Mouse (Mus musculus): ENCODE data around the gene Vstm2l.

The Vstm2l gene

DNA sequence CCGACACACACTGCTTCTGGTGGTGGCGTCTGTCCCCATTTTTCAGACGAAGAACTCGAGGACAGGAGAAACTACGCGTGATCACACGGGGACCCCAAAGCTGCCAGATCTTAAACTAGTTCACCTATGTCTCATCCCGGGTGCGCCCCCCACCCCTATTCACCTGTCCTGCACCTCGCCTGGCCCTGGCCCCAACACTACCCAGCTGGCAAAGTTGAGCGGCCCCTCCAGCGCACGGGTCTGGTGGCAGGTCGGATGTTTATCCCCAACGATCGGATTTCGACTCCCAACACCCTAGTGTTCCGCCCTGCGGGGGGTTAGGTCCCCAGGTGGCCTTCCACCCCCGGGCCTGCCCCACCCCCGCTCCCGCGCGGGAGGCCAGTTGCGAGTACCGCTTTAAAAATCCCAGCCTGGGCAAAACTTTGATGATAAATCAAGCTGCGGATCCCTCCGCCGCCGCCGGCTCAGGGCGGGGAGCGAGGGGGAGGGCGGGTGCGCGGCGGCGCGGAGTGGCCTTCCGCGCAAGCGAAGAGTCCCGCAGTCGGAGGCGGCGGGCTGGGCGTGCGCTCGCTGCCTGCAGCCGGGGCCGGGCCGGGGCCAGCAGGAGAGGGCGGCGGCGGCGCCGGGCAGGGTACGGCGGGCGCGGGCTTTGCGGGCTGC is at the start of gene Vstm2l:
TSS of gene Vstm2l (plus strand) at position 549 of the 660 bp plus-strand sequence.
- no peak for DNase-seq (ENCODE audit: low read depth, low spot score)

- no peak for DNase-seq (ENCODE audit: low read depth, low spot score)
Observed at GRCm38 (mm10) chr2:157867126-157867525, 47.3 kb upstream of the Vstm2l start.

- DNase-seq (ENCODE audit: low read depth, low spot score): no peak
Observed at GRCm38 (mm10) chr2:157870247-157870646, 44.2 kb upstream of the Vstm2l start.

- DNase-seq (ENCODE audit: low read depth, low spot score): no peak
Observed at GRCm38 (mm10) chr2:157873223-157873622, 41.2 kb upstream of the Vstm2l start.

DNA sequence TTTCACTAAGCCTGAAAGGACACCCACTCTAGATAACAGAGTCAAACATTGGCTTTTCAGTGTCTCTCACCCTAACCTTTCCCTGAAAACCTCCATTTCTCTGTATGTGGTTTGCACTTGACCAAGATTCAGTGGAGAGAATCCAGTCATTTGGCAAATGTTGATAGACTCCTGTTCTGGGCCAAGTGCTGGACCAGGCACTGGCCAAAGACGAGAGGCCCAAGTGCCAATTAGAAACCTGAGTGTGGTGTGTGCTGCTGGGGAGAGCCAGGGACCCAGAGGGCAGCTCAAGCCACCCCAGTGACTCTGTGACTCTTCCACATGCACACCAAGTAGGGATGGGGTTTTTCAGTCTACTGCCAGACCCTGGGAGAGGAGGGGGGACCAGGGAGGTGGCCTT is 40.8 kb upstream of the Vstm2l start:
- no peak for DNase-seq (ENCODE audit: low read depth, low spot score)

DNA sequence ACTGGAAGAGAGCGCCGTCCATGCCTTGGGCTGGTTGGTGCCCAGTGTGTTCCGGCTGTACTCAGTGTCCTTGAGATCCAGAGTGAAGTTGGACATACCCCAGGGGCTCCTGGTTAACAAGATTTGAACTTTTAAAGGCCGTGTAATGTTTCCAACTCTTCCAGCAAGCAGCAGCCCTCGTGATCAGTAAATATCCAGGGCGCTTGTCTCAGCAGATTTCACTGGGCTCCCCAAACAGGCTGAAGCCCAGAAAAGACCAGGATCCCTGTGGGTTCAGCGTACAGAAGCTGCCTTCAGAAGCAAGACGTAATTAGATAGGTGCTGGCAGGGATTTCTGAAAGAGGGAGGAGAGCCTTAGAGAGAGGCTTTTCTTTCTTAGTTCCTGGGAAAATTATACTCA is 39.3 kb upstream of the Vstm2l start:
- no peak for DNase-seq (ENCODE audit: low read depth, low spot score)

GRCm38 (mm10) chr2:157877394-157877793 is 37.1 kb upstream of the Vstm2l start:
- DNase-seq (ENCODE audit: low read depth, low spot score): no peak

DNA sequence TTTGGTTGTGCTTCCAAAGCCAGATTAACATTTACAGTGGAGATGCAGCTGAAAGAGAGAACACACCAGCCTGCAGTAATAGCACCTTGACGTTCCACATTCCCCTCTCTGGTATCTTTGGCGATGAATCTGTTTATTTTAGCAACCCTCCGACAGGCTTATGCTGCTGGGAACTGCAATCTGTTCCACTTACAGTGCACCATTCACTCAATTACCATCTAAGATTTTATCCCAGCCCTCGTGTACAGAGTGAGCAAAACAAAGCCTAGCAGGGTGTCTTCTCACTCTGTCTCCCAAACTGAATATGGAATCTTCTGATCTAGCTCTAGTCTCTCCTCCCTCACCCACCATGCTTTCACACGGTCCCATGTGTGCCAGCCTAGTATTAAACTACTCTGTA is 36.5 kb upstream of the Vstm2l start:
- DNase-seq (ENCODE audit: low read depth, low spot score): no peak

DNA sequence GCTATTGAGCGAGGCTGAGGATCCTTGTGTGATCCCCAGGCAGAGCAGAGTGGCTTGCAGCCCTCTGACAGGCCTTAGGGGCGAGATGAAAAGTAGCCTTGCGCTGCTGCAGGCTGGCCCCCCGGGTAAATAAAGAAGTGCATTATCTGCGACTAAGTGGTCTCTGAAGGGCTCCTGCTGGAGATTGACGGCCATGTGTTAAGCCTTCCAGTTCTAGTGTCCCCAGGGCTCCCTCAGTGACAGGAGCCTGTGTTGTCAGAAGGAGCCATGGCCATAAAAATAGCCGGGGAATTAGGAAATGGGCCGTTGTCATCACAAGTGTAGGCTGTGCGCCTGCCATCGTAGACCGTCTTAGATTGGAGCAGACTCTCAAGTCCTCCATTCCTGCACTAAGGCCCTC is 32.5 kb upstream of the Vstm2l start:
- DNase-seq (ENCODE audit: low read depth, low spot score): no peak

- DNase-seq (ENCODE audit: low read depth, low spot score): no peak
Observed at GRCm38 (mm10) chr2:157887275-157888025, 27.0 kb upstream of the Vstm2l start.

DNA sequence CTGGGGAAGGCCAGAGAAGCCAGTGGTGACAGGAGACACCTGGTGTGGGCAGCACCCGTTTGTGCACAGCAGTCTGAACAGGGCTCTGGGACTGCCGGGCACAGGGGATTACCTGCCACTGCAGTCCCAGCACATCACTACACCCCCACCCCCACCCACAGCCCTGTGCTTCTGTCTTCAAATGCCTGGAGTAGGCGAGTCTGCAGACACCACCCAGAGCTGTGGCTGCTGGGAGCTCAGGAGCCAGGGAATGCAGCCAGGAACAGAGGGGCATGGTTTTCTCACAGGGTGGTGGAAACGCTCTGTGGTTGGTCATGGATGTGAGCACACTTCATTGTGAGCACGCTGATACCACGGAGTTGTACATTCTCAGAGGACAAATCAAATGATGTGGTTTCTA is 23.3 kb upstream of the Vstm2l start:
- DNase-seq (ENCODE audit: low read depth, low spot score): no peak

DNA sequence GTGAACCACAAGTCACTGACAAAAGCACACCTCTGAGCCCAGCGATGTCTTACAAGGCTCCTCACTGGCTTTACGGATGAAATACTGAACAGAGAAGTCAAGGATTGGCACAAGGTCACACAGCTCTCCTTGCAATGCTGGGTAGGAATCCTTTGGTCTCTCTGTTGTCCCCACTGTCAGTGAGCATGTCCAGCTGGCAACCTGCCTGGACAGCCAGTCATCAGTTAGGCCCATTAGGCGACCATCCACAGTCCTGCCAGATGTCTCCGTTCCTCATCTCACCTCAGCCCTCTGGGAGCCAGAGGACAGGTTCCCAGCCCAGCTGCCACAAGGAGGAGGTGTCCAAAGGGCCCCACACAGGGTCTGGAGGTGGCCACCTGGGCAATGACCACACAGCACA is 17.3 kb upstream of the Vstm2l start:
- DNase-seq (ENCODE audit: low read depth, low spot score): no peak

DNA sequence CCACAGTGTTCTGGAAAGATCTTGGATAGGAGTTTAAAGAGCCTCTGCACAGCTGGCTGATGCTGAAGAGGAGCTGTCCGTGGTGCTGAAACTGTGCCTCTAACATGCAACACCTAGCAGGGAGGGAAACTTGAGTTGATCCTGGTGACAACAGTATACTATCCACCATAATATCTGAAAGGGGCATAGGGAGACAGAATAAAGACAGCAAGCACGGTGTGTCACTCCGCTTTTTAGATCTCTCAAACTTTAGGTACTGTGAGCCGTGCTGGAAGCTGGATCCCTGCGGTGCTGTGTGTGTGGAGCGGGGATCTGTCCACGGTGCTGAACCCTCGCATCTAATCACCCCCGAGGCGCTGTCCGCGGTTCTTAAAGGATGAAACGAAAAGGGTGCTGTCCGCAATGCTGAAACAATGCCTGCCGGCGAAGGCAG is 1.2 kb upstream of the Vstm2l start:
- peak; percentile 77 for DNase-seq (ENCODE audit: low read depth, low spot score)

GRCm38 (mm10) chr2:157913705-157914104 is 748 bp upstream of the Vstm2l start:
- no peak for DNase-seq (ENCODE audit: low read depth, low spot score)

DNA sequence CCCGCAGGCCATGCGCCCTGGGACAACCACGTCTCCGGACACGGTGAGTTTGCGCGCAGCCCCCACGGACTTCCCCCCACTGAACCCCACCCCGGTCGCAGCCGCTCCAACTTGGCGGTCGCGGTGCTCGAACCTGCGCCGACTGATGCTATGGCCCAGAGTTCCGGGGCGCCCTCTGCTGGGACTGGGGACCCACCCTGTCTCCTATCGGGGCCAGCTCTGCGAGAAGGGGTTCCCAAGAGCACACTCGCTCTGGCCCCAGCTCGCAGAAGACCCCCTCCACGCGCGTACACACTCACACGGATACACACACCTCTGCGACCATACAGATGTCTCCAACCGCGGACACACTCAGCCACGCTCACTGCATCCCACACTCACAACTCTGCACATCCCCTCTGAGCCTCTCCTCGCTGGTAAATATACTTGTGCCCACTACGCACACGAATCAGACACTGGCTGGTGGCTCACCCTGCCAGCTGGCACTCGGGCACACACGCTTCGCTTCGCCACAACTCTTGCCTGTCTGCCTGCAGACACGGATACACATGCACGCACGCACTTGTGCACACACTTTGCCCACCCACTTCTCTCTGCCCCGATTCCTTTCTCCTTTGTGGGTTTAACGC is 550 bp downstream of the Vstm2l start:
- DNase-seq (ENCODE audit: low read depth, low spot score): no peak

DNA sequence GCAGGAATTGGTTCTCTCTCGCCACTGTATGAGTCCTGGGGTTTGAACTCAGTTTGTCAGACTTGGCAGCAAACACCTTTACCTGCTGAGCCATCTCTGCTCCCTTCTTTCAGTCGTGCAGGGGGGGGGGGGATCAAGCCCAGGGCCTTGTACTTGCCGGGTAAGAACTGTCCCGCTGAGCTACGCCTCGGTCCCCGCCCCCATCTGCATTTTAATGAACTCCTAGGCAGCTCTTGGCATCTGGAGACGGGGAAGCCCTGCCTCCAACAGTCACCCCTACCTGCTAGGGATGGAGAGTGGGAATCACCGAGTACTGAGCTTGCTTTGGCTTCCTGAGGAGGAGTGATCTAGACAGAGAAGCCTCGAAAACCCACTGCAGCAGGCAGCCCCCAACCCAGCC is 4.1 kb downstream of the Vstm2l start:
- DNase-seq (ENCODE audit: low read depth, low spot score): no peak

- no peak for DNase-seq (ENCODE audit: low read depth, low spot score)
Observed at GRCm38 (mm10) chr2:157921551-157921950, 7.1 kb downstream of the Vstm2l start.

GRCm38 (mm10) chr2:157923406-157923805 is 9.0 kb downstream of the Vstm2l start:
- no peak for DNase-seq (ENCODE audit: low read depth, low spot score)

GRCm38 (mm10) chr2:157924504-157924903 is 10.1 kb downstream of the Vstm2l start:
- no peak for DNase-seq (ENCODE audit: low read depth, low spot score)

GRCm38 (mm10) chr2:157926502-157926901 is 12.0 kb downstream of the Vstm2l start:
- DNase-seq (ENCODE audit: low read depth, low spot score): no peak

GRCm38 (mm10) chr2:157926927-157927326 is 12.5 kb downstream of the Vstm2l start:
- no peak for DNase-seq (ENCODE audit: low read depth, low spot score)

DNA sequence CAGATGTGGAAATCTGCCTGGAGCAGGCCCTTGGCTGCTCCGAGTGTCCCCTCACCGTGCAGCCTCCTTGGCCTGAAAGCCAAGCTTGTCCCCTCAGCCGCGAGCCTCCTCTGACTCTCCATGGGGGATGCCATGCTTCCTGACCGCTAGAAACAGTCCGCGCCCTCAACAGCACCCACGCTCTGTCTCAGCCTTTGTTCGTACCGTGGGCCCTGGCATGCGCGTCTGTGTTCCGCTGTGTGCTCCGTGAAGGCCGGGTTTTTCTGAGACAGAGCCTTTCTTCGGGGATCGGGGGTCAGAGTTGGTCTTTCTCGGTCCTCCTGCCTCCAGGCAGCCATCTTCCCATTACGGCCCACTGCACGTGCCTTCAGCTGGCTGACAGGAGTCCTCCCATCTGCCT is 12.9 kb downstream of the Vstm2l start:
- DNase-seq (ENCODE audit: low read depth, low spot score): no peak

GRCm38 (mm10) chr2:157927815-157928214 is 13.4 kb downstream of the Vstm2l start:
- no peak for DNase-seq (ENCODE audit: low read depth, low spot score)

All from CD4-positive, CD25-positive, alpha-beta regulatory T cell, adult 2 months (primary cell).